Mouse (Mus musculus) urinary bladder, postnatal 10 days (tissue): ENCODE measurements around the gene Pdlim5.
"Not testable (repeated sequence)": the region's sequence is repeated elsewhere in the genome, so short reads cannot be mapped to it uniquely, and the experiment has no call there.

ENCODE experiments used
- DNase-seq: peaks from one replicate; pipeline ENCODE4 v3.0.0; 2022; ENCODE audit warnings: low spot score

Pdlim5 gene

GRCm38 (mm10) chr3:142274993-142275392 lies 120.5 kb downstream of the Pdlim5 start:
- DNase-seq = no peak

- DNase-seq = no peak
These were observed 121.0 kb downstream of the Pdlim5 start for GRCm38 (mm10) chr3:142274451-142274850.

DNA sequence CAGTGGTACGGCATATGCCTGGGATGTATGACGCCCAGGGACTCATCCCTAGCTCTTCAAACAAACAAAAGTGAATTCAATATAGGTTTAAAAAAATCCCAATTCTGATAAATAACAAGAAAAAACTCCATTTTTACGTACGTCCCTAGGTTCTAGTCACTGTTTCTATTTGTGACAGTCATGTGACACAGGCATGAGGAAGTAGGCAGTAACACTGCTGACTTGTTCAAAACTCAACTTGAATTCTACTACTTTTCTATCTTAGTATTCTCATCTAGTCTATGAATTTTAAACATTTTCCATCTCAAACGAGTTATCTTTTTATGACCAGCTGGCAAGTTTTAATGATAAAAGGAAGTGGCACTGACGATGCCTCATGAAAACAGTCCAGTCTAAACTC lies 122.2 kb downstream of the Pdlim5 start:
- DNase-seq = no peak

DNA sequence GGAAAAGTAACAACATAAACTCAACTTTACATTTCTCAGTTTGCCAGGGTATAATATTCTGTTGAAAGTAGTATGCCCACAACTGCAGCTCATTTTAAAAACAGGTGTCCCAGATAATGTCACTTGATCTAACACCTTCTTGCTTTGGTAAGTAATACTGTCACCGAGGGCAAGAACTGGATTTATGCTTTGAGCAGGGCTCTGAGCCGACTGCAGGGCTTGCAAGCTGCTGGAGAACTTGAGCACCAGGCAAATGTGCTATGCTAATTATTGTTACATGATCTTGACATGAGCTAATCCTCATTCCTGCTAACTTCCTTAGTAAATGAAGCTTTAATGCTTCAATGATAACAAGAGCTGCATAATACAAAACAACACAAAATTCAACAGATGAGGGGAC lies 139.1 kb downstream of the Pdlim5 start:
- DNase-seq = no peak

DNA sequence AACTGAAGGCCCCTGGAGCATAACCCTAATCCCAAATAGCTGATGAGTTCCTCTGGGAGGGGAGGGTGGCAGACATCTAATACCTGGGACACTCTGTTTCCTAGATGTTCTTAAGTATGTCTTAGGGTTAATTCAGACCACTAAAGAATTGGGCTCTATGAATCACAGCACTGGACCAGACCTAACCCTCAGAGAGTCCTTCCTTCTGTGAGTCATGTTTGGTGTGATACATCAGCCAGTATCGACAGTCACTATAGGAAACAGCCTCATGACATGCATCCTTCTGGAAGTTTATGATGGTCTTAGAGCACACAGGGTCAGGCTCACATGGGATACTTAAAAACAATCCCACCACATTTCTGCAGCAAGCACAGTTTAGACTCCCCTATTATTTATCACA lies 143.4 kb downstream of the Pdlim5 start:
- DNase-seq = no peak

- DNase-seq = no peak
These were observed 146.0 kb downstream of the Pdlim5 start for GRCm38 (mm10) chr3:142249458-142249857.

- no peak for DNase-seq
These were observed 152.2 kb downstream of the Pdlim5 start for GRCm38 (mm10) chr3:142243263-142243662.

DNA sequence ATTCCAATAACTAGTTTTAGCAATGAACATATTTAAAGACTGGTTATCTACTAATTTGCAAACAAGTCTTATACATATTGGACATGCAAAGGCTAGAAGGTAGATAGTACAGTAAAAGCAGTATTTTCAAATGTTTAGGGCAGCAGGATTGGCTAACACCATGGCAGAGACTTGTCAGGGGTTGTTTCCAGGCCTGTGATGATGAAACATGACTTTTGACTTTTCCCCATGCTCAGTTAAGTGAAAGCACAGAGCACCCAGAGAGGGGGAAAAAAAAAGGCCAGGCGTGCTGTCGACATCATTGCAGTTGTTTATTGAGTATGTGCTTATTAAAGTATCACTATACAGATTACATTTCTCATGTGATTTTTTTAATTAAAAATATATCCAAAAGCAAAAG lies 156.2 kb downstream of the Pdlim5 start:
- no peak for DNase-seq

- no peak for DNase-seq
These were observed 157.0 kb downstream of the Pdlim5 start for GRCm38 (mm10) chr3:142238260-142239046.

- no peak for DNase-seq
These were observed 157.9 kb downstream of the Pdlim5 start for GRCm38 (mm10) chr3:142237621-142238020.

DNA sequence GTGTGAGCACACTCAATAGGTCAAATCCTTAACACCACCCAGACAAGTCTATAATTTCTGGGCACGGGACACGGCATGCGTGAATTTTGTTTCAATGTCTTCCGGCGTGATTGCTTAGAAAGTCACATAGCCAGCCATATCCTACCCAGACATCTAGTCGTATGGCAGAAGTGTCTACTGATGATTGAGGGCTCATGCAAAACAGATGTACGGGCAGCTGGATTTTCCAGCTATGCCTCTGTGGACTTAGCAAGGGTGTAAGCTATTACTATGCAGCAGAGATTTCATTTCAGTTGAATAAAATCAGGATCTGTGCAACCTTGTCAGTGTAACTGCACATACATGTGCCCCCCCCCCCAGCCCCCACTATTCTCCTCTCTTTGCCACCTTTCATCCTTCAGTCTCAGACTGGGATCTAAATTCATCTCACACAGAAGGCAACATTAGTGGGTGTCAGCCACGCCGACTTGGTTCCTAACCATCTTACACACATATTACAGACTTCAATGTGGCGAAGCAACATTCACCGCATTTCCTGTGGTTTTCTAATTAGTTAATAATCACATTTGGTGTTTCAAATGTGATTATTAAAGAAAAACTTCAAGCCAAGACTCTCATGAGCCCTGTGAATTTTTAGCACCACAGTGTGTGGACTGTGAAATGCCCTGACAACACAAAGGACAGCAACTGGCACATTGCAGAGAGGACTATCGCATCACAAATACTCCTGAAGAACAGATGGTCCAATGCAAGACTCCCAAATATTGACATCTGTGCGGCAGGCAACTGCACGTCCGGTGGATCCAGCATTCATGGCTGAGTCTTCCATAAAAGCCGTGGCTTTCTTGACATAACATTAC lies 161.7 kb downstream of the Pdlim5 start:
- no peak for DNase-seq

GRCm38 (mm10) chr3:142228665-142229064 lies 166.8 kb downstream of the Pdlim5 start:
- no peak for DNase-seq

GRCm38 (mm10) chr3:142222471-142223103 lies 172.9 kb downstream of the Pdlim5 start:
- DNase-seq = no peak

GRCm38 (mm10) chr3:142219910-142220309 lies 175.6 kb downstream of the Pdlim5 start:
- no peak for DNase-seq

GRCm38 (mm10) chr3:142212821-142213220 lies 182.7 kb downstream of the Pdlim5 start:
- no peak for DNase-seq

GRCm38 (mm10) chr3:142212186-142212585 lies 183.3 kb downstream of the Pdlim5 start:
- no peak for DNase-seq

DNA sequence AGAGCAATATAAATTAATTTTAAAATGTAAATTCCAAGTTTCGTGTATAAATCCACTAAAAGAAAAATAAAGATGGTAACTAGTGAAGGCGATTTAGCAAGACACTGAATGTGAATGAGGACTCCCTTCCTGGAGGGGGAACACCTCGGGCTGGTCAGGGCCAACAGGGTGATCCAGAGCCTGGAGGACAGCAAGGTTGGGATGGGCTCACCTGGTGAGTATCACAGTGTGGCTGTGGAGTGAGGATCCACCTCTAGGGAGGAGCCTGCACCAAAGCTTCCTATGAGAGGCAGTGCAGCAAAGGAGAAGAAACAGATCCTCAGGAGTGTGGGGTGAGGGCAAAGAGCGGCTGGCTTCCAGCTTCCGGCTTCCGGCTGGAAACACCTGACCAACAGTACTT lies 185.5 kb downstream of the Pdlim5 start:
- no peak for DNase-seq

DNA sequence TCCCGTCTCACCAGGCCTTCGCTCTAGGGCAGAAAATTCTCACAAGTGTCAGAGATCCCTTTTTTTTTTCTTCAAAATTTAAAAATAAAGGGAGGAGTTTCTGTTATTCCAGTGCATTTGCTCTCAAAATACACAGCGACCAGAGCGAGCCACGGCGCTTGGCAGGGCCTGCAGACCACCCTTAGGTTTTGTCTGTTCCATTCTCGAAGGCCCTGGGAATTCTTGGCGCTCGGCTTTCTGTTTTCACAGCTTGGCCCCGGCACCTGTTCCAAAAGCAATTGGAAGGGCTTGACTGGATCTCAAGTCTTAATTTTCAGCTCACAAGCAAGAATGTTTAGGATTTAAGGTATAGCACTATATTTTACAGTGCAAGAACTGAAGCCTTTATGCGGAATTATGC lies 186.4 kb downstream of the Pdlim5 start:
- no peak for DNase-seq

DNA sequence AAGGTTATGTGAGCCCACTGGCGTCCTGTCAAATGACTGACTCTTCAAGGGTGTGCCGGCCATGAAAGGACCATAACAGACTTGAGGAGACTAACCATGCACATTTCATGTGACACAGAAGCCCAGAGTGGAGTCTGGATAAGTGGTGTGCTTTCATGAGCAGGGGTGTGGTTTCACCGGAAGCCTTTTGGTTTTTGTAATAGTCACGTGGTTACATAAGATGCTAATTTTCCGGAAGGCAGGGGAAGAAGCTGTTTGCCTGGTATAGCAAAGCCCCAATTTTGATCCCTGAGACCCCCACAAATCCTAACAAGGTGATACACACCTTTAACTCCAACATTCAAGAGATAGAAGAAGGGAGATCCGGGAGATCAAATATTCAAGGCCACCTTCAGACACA lies 188.0 kb downstream of the Pdlim5 start:
- DNase-seq = no peak

GRCm38 (mm10) chr3:142206316-142206715 lies 189.2 kb downstream of the Pdlim5 start:
- DNase-seq = no peak

- no peak for DNase-seq
These were observed 199.4 kb downstream of the Pdlim5 start for GRCm38 (mm10) chr3:142196142-142196541.

DNA sequence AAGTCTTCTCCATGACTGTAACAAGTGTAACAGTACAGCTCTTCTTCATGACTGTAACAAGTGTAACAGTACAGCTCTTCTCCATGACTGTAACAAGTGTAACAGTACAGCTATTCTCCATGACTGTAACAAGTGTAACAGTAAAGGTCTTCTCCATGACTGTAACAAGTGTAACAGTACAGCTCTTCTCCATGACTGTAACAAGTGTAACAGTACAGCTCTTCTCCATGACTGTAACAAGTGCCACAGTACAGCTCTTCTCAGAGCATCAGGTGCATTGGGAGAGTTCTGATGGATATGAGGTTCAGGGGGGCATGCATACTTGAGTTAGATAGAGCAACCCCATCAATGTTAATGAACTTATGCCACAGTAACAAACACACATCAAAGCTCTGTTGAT lies 203.9 kb downstream of the Pdlim5 start:
- not testable (repeated sequence) for DNase-seq
